Mouse (Mus musculus) kidney, embryonic 16.5 days (tissue): Measurements from ENCODE around the gene 4930583I09Rik. TPM values are rescaled to one million over a fixed set of nuclear protein-coding genes. Genes with fewer than 3 reads are reported as not detected.

Experiments
- polyA plus RNA-seq: library from polyadenylated mRNA; unstranded; fragments of >200 nt; fragmentation: Nextera tagmentation; extraction: Ambion mirVana; gene quantifications from 2 replicates; pipeline ENCODE4 v1.2.1, GENCODE M21; 2015

The 4930583I09Rik gene
- polyA plus RNA-seq, 1 experiment from 2014 or later: not detected

Other genes starting within 250 kb of the 4930583I09Rik start
- 7.3 and 9.1 TPM in 2 replicates for gene Man2a1, start 235.3 kb downstream of the 4930583I09Rik start, polyA plus RNA-seq